Mouse (Mus musculus) stomach, embryonic 16.5 days (tissue): ENCODE measurements around the gene Tcf23. TPM values are rescaled to one million over a fixed set of nuclear protein-coding genes. Genes with fewer than 3 reads are reported as not detected.

ENCODE experiments used
- ATAC-seq: fragments of 200-750 bp; cut with Nextera tagmentation; 2 replicates; pipeline ENCODE4 v1.8.0; 2017; ENCODE audit warnings: moderate number of reproducible peaks, moderate TSS enrichment; ENCODE audit not compliant: insufficient read depth, low FRiP score
- H3K27ac ChIP-seq: fragments of 300-500 bp; sonication (generic); 2 replicates; pipeline ENCODE4 v1.5.1; 2014; ENCODE audit warnings: low read length
- H3K27me3 ChIP-seq: fragments of 300-500 bp; sonication (generic); 2 replicates; pipeline ENCODE4 v1.6.1; 2014; ENCODE audit warnings: low read length, control low read depth, mixed read lengths; ENCODE audit not compliant: control insufficient read depth, insufficient read depth
- H3K36me3 ChIP-seq: fragments of 300-500 bp; sonication (generic); 2 replicates; pipeline ENCODE4 v1.6.1; 2014; ENCODE audit warnings: low read length; ENCODE audit not compliant: control insufficient read depth, insufficient read depth
- H3K4me1 ChIP-seq: fragments of 300-500 bp; sonication (generic); 2 replicates; pipeline ENCODE4 v1.6.1; 2014; ENCODE audit warnings: low read length, control low read depth, mixed read lengths; ENCODE audit not compliant: control insufficient read depth, insufficient read depth
- H3K4me2 ChIP-seq: fragments of 300-500 bp; sonication (generic); 2 replicates; pipeline ENCODE4 v1.6.1; 2014; ENCODE audit warnings: low read depth, low read length, mixed read lengths
- H3K4me3 ChIP-seq: fragments of 300-500 bp; sonication (generic); replicated peaks from 2 replicates; pipeline ENCODE4 v1.5.1; 2014; ENCODE audit warnings: mild to moderate bottlenecking, low read length
- H3K9ac ChIP-seq: fragments of 300-500 bp; sonication (generic); 2 replicates; pipeline ENCODE4 v1.6.1; 2014; ENCODE audit warnings: low read length
- H3K9me3 ChIP-seq: fragments of 300-500 bp; sonication (generic); replicated peaks from 2 replicates; pipeline ENCODE4 v1.6.1; 2016; ENCODE audit warnings: low read length, control low read depth; ENCODE audit not compliant: control insufficient read depth
- WGBS: fragments of 180-500 bp; shearing (Covaris S2); extraction: QIAGEN DNeasy Blood & Tissue Kit; methylation state at CpG from one replicate; pipeline ENCODE4 v1.1.7; 2014; 5-methylcytosine and 5-hydroxymethylcytosine counted together
- polyA plus RNA-seq: library from polyadenylated mRNA; unstranded; fragments of >200 nt; fragmentation: Nextera tagmentation; extraction: Ambion mirVana; gene quantifications from 2 replicates; pipeline ENCODE4 v1.2.1, GENCODE M21; 2015

Gene Tcf23
- polyA plus RNA-seq, result 0.99 and 1.1 TPM in 2 replicates

DNA sequence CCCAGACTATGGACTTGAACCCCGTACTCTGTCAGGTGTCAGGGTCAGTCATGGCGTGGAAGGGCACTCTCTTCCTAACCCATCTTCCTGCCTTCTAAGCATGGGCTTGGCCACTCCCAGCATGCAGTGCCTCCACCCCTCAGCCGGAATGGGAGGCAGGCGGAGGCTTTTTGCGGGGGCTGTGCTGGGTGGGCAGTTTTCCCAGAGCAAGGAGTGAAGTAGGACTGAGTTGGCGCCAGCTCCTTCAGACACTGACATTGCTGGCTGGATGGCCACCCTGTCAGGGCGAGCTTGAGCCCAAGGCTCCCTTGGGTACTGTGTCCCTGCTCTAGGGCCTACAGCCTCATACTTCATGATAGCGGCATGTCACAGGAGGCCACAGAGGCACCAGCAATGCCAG is at the start of gene Tcf23:
TSS of gene Tcf23 (plus strand) at position 247 of the 400 bp plus-strand sequence.
- 59% methylated on average over 8 of the region's 8 CpGs for WGBS
- Histone ChIP-seq H3K4me1 (no peaks in the 10 kb centered on the region), H3K9ac (no peak within 1 kb of the TSS), H3K27me3 (no peaks in the 10 kb centered on the region), H3K27ac (no peak within 1 kb of the TSS), H3K4me3 (no peak within 1 kb of the TSS), H3K9me3 (no peaks in the 10 kb centered on the region), H3K36me3 (no peaks in the 10 kb centered on the region), H3K4me2 (no peak within 1 kb of the TSS)
- peak; percentile 58 for ATAC-seq

DNA sequence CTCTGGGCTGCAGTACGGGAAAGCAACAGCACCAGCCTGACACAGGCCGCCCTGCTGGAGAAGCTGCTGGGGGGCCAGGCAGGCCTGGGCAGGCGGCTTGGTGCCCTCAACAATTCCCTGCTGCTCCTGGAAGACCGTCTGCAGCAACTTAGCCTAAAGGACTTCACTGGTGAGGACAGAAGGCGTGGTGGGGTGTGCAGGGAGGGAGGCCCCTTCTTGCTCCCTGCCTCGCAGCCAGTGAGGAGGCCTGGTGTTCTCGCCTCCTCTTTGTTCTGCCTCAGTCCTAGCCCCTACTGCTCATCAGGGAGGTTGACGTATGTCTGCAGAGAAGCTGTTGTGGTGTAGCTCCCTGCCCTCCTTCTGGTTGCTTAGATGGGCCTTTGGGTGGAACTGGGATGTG is 49.8 kb upstream of the Tcf23 start:
- H3K9ac ChIP-seq, result peak overlapping the region; percentile 46
- peaks cover 10% of the 10 kb centered on the region for H3K36me3 ChIP-seq
- no peaks in the 10 kb centered on the region for H3K9me3 ChIP-seq
- 82% methylated on average over 8 of the region's 8 CpGs for WGBS
- H3K4me3 ChIP-seq, result no peak overlapping the region
- H3K4me1 ChIP-seq, result peaks cover 39% of the 10 kb centered on the region
- 0 out of 2 replicates have a peak overlapping the region, but pooled peaks have one; percentile 34 for H3K27ac ChIP-seq
- no peak overlapping the region for H3K4me2 ChIP-seq
- ATAC-seq, result no peak
- no peaks in the 10 kb centered on the region for H3K27me3 ChIP-seq

DNA sequence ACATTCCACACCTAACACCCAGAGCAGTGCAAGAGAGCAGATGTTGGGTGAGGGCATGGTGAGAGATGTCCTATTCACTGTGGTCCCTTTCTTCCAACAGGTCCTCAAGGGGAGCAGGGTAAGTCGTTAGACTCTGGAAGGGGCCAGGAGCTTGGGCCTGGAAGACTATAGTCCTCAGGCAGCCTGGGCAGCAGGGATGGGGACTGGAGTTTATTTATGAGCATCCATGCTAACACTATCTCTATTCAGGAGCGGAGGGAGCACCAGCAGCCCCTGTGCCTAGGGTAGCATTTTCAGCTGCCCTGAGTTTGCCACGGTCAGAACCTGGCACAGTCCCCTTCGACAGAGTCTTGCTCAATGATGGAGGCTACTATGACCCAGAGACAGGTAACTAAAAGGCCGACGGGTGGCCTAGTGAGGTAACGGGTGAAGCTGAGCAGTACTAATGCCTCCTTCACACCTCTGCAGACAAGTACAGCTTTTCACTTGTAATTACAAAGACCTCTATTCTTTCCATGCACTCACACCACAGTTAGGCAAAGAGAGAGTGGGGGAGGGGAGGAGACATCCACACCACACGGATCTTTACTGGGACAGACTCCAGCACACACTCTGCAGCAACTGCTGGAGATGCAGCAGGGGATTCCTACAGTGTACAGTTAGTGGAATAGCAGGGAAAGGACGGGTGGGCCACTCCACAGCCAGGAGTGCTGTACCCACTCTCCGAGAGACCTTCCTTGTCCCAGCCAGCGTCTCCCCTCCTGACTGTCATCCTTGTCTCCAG is 48.4 kb upstream of the Tcf23 start:
- Histone ChIP-seq H3K36me3 (peaks cover 10% of the 10 kb centered on the region), H3K27me3 (no peaks in the 10 kb centered on the region), H3K4me3 (no peak overlapping the region), H3K4me1 (peaks cover 39% of the 10 kb centered on the region), H3K9me3 (no peaks in the 10 kb centered on the region), H3K27ac (peak overlapping the region; percentile 0; the same call in 1 of the 2 replicates), H3K4me2 (no peak overlapping the region), H3K9ac (0 out of 2 replicates have a peak overlapping the region, but pooled peaks have one; percentile 9)
- WGBS, result 70% methylated on average over 11 of the region's 11 CpGs
- ATAC-seq, result no peak

DNA sequence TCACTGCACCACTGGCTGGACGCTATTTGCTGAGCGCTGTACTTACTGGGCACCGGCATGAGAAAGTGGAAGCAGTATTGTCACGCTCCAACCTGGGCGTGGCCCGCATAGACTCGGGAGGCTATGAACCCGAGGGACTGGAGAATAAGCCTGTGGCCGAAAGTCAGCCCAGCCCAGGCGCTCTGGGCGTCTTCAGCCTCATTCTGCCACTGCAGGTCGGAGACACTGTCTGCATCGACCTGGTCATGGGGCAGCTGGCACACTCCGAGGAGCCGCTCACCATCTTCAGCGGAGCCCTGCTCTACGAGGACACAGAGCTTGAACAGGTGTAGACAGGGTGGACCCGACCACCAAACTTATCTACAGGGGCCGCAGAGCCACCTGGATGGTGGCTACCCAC is 47.8 kb upstream of the Tcf23 start:
- WGBS, result 49% methylated on average over 19 of the region's 19 CpGs
- peak; percentile 1; the same call in 1 of the 2 replicates for ATAC-seq
- Histone ChIP-seq H3K27ac (peak overlapping the region; percentile 0; the same call in 1 of the 2 replicates), H3K4me1 (peaks cover 39% of the 10 kb centered on the region), H3K4me2 (peak overlapping the region; percentile 79), H3K4me3 (peak overlapping the region; percentile 54), H3K9ac (peak overlapping the region; percentile 40), H3K27me3 (no peaks in the 10 kb centered on the region), H3K36me3 (peaks cover 10% of the 10 kb centered on the region), H3K9me3 (no peaks in the 10 kb centered on the region)

DNA sequence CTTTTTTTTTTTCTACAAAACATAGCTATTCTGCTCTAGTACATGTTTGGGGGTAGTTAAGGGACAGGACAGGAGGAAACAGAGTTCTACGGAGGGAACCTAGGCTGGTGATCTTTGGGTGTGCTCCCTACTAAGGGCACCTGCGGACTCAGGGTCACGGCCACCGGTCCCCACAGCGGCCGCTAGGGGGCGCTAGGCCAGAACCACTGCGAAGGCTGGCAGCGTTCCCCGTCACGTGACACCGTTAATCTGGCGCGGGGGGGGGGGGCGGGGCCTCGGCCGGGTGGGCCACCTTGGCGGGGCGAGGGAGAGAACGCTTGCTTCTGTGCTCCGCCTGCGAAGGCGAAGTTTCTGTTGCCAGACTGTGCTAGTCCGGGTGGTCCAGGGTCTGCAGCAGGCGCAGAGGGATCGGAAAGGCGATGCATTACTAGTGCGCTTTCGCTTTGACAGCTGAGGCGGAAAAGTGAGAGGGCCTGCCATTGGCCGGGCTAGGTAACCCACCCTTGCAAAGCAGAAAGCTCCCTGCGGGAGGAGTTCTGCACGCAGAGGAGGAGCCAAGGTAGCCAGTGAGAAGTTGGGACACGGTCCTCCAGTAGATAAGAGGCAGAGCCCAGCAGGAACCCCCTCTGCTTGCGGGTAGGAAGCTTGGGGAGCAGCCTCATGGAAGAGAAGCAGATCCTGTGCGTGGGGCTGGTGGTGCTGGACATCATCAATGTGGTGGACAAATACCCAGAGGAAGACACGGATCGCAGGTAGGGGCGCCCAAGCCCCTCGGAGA is 47.0 kb upstream of the Tcf23 start, which contains the start of gene Khk:
TSS of gene Khk (plus strand) at position 176 of the 778 bp plus-strand sequence.
- Histone ChIP-seq H3K4me2 (peak within 1 kb of the TSS; percentile 79), H3K36me3 (peaks cover 10% of the 10 kb centered on the region), H3K9me3 (no peaks in the 10 kb centered on the region), H3K4me1 (peaks cover 34% of the 10 kb centered on the region), H3K9ac (peak within 1 kb of the TSS; percentile 77), H3K4me3 (peak within 1 kb of the TSS; percentile 54), H3K27me3 (no peaks in the 10 kb centered on the region), H3K27ac (peak within 1 kb of the TSS; percentile 90)
- ATAC-seq, result peak; percentile 88
- WGBS, result 2% methylated on average over 37 of the region's 40 CpGs

DNA sequence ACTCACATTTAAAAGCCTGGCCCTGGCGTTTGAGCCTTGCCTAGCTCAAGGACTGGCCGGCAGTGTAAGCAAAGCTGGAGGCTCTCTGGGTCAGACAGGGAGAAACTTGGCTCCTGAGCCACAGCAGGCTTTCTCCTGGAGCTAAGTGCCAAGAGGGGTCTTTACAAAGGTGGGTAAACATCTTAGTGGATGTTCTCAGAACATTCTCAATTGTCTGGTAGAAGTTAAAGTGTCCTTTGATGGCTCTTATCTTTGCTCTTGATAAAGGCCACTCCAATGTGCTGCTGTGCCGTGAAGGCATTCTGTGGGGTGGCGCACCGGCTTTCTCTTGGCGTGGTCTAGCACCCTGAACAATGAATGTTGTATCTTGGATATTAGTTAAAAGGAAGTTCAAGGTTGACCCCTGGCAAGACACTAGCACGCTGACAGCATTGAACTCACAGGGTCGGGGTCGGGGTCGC is 45.9 kb upstream of the Tcf23 start:
- Histone ChIP-seq H3K4me3 (peak overlapping the region; percentile 54; the same call in 1 of the 2 replicates), H3K4me1 (peaks cover 24% of the 10 kb centered on the region), H3K9ac (peak overlapping the region; percentile 77; the same call in 1 of the 2 replicates), H3K36me3 (peaks cover 10% of the 10 kb centered on the region), H3K27ac (no peak overlapping the region), H3K4me2 (peak overlapping the region; percentile 79), H3K27me3 (no peaks in the 10 kb centered on the region), H3K9me3 (no peaks in the 10 kb centered on the region)
- no peak for ATAC-seq
- whole genome bisulfite sequencing, result 49% methylated on average over 10 of the region's 10 CpGs

DNA sequence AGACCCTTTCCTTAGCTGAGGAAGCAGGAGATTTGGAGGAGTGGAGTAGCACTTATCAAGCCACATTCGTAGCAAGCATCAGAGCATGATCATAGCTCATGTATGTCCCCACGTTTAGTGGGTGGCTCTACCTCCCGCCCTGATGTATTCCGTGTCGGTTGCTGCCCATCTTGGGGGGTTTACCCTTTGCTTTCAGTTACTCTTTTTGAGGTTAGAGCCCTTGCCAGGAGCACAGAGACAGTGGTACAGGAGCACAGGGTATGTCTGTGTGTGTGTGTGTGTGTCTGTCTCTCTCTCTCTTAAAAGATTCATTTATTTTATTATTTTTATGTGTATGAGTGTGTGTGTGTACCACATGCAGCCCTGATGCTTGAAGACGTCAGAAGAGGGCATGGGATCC is 45.3 kb upstream of the Tcf23 start:
- Histone ChIP-seq H3K9me3 (no peaks in the 10 kb centered on the region), H3K36me3 (peaks cover 10% of the 10 kb centered on the region), H3K27ac (no peak overlapping the region), H3K27me3 (no peaks in the 10 kb centered on the region), H3K4me3 (no peak overlapping the region), H3K9ac (no peak overlapping the region), H3K4me2 (no peak overlapping the region), H3K4me1 (peaks cover 24% of the 10 kb centered on the region)
- ATAC-seq, result no peak
- WGBS, result 70% methylated on average over 6 of the region's 6 CpGs

DNA sequence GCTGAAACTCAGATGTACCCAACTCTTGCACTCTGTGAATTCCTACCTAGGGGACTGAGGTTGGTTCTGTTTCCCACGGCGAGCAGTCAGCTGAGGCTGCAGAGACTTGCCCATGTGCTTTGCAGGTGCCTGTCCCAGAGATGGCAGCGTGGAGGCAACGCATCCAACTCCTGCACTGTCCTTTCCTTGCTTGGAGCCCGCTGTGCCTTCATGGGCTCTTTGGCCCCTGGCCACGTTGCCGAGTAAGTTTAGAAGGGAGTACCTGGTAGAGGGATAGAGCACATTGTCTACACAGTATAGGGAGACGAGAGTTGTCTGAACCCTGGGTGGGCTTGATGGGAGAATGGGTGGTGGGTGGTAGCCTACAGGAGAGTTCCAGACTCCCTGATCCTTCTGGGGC is 43.8 kb upstream of the Tcf23 start:
- no peak for ATAC-seq
- no peak overlapping the region for H3K9ac ChIP-seq
- H3K4me2 ChIP-seq, result no peak overlapping the region
- no peaks in the 10 kb centered on the region for H3K9me3 ChIP-seq
- H3K27me3 ChIP-seq, result no peaks in the 10 kb centered on the region
- H3K27ac ChIP-seq, result no peak overlapping the region
- WGBS, result 74% methylated on average over 8 of the region's 8 CpGs
- no peaks in the 10 kb centered on the region for H3K36me3 ChIP-seq
- H3K4me1 ChIP-seq, result peaks cover 24% of the 10 kb centered on the region
- no peak overlapping the region for H3K4me3 ChIP-seq

DNA sequence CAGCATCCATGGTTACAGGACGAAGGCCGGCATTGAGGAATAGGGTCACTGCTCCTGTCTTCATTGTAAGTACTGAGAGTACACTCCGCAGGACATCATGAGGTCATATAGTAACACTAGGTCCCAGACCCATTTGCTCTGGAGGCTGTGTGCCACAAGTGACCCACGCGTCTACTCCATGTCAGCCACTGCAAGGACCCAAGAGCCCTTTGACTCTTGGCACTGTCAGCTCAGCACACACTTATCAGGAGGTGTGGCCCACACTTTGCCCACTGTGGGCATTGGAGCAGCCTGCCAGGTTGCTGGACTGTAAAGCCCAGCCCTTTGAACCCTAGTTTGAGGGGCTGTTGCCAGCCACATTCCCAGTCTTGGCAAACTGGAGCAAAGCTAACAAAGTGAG is 43.2 kb upstream of the Tcf23 start:
- WGBS, result 94% methylated on average over 5 of the region's 5 CpGs
- Histone ChIP-seq H3K9ac (no peak overlapping the region), H3K27ac (no peak overlapping the region), H3K9me3 (no peaks in the 10 kb centered on the region), H3K36me3 (no peaks in the 10 kb centered on the region), H3K4me2 (no peak overlapping the region), H3K4me1 (peaks cover 24% of the 10 kb centered on the region), H3K27me3 (no peaks in the 10 kb centered on the region), H3K4me3 (no peak overlapping the region)
- no peak for ATAC-seq
